Mouse (Mus musculus): ENCODE results near the gene Pik3ip1.

DNA sequence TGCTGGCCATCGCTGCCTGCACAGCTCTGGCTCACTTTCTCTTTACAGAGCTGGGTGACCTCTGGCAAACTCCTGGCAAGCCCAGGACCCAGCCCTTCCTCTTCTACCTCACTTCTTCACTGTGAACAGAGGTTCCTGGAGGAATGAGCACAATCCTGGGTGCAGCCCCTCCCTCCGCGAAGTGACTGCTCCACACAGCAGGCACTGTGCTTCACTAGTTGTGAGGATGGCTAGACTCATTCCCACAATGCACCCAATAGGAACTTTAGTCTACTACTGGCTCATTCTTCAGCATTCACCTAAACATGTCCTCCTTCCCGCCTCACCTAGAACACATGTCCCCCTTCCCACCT lies 19.1 kb downstream of the Pik3ip1 start:
- no peak for TF ChIP-seq CTCF (IDR thresholded peaks at IDR 0.05; ENCODE audit: borderline replicate concordance, extremely low read depth, insufficient read depth, insufficient read length)
- TF ChIP-seq POLR2A (IDR thresholded peaks at IDR 0.05; ENCODE audit: borderline replicate concordance, extremely low read depth, insufficient read depth, insufficient read length, poor library complexity, severe bottlenecking): no peak
